Mouse (Mus musculus) midbrain, embryonic 11.5 days (tissue): ENCODE data around the gene Cldn18. TPM values are rescaled to one million over a fixed set of nuclear protein-coding genes. Genes with fewer than 3 reads are reported as not detected.

Experiments used
- ATAC-seq: fragments of 200-750 bp; cut with Nextera tagmentation; 2 replicates; pipeline ENCODE4 v1.8.0; 2017; ENCODE audit warnings: moderate TSS enrichment, moderate library complexity; ENCODE audit not compliant: low FRiP score
- DNase-seq: peaks from one replicate; pipeline ENCODE4 v3.0.0; 2015; ENCODE audit warnings: low spot score; ENCODE audit errors: missing footprints
- H3K27ac ChIP-seq: fragments of 300-500 bp; sonication (generic); 2 replicates; pipeline ENCODE4 v1.5.1; 2014; ENCODE audit warnings: low read depth, low read length
- H3K27me3 ChIP-seq: fragments of 300-500 bp; sonication (generic); 2 replicates; pipeline ENCODE4 v1.6.1; 2014; ENCODE audit warnings: mild to moderate bottlenecking, low read length, moderate library complexity, mixed read lengths; ENCODE audit not compliant: control insufficient read depth, insufficient read depth
- H3K36me3 ChIP-seq: fragments of 300-500 bp; sonication (generic); 2 replicates; pipeline ENCODE4 v1.6.1; 2014; ENCODE audit warnings: mild to moderate bottlenecking, low read length, moderate library complexity, mixed read lengths; ENCODE audit not compliant: control insufficient read depth, insufficient read depth
- H3K4me1 ChIP-seq: fragments of 300-500 bp; sonication (generic); 2 replicates; pipeline ENCODE4 v1.6.1; 2014; ENCODE audit warnings: low read length; ENCODE audit not compliant: control insufficient read depth, insufficient read depth
- H3K4me2 ChIP-seq: fragments of 300-500 bp; sonication (generic); 2 replicates; pipeline ENCODE4 v1.6.1; 2014; ENCODE audit warnings: mild to moderate bottlenecking, moderate library complexity
- H3K4me3 ChIP-seq: fragments of 300-500 bp; sonication (generic); 2 replicates; pipeline ENCODE4 v1.5.1; 2014; ENCODE audit warnings: low read depth, low read length
- H3K9ac ChIP-seq: fragments of 300-500 bp; sonication (generic); 2 replicates; pipeline ENCODE4 v1.6.1; 2014; ENCODE audit warnings: low read length
- H3K9me3 ChIP-seq: fragments of 300-500 bp; sonication (generic); 2 replicates; pipeline ENCODE4 v1.6.1; 2016; ENCODE audit warnings: low read length; ENCODE audit not compliant: control insufficient read depth
- WGBS: fragments of 180-500 bp; shearing (Covaris S2); extraction: QIAGEN DNeasy Blood & Tissue Kit; methylation state at CpG from one replicate; pipeline ENCODE4 v1.1.7; 2014; 5-methylcytosine and 5-hydroxymethylcytosine counted together
- polyA plus RNA-seq: library from polyadenylated mRNA; unstranded; fragments of >200 nt; fragmentation: Nextera tagmentation; extraction: Ambion mirVana; gene quantifications from 2 replicates; pipeline ENCODE4 v1.2.1, GENCODE M21; 2014

Gene Cldn18
- polyA plus RNA-seq, 1 experiment from 2014 or later = not detected

- no peak for ATAC-seq
- no peaks in the 10 kb centered on the region for H3K27me3 ChIP-seq
- no peaks in the 10 kb centered on the region for H3K4me1 ChIP-seq
- H3K9ac ChIP-seq = no peak overlapping the region
- H3K4me2 ChIP-seq = no peak overlapping the region
- H3K9me3 ChIP-seq = no peaks in the 10 kb centered on the region
- no peak for DNase-seq
- H3K36me3 ChIP-seq = no peaks in the 10 kb centered on the region
- 65% methylated on average over 7 of the region's 7 CpGs for WGBS
- no peak overlapping the region for H3K27ac ChIP-seq
- H3K4me3 ChIP-seq = no peak overlapping the region
Observed at GRCm38 (mm10) chr9:99694961-99695360, 22.1 kb downstream of the Cldn18 start.

- Histone ChIP-seq H3K4me2 (no peak overlapping the region), H3K4me3 (no peak overlapping the region), H3K27me3 (no peaks in the 10 kb centered on the region), H3K4me1 (no peaks in the 10 kb centered on the region), H3K27ac (no peak overlapping the region), H3K9ac (no peak overlapping the region), H3K36me3 (no peaks in the 10 kb centered on the region), H3K9me3 (no peaks in the 10 kb centered on the region)
- WGBS = 76% methylated on average over 7 of the region's 7 CpGs
- no peak for DNase-seq
- ATAC-seq = no peak
Observed at GRCm38 (mm10) chr9:99690386-99690785, 26.7 kb downstream of the Cldn18 start.

GRCm38 (mm10) chr9:99689796-99690195, 27.3 kb downstream of the Cldn18 start:
- Histone ChIP-seq H3K27me3 (no peaks in the 10 kb centered on the region), H3K36me3 (no peaks in the 10 kb centered on the region), H3K9me3 (no peaks in the 10 kb centered on the region), H3K4me1 (no peaks in the 10 kb centered on the region), H3K27ac (no peak overlapping the region), H3K4me3 (no peak overlapping the region), H3K9ac (no peak overlapping the region), H3K4me2 (no peak overlapping the region)
- ATAC-seq = no peak
- WGBS = 92% methylated on average over 5 of the region's 5 CpGs
- DNase-seq = no peak

DNA sequence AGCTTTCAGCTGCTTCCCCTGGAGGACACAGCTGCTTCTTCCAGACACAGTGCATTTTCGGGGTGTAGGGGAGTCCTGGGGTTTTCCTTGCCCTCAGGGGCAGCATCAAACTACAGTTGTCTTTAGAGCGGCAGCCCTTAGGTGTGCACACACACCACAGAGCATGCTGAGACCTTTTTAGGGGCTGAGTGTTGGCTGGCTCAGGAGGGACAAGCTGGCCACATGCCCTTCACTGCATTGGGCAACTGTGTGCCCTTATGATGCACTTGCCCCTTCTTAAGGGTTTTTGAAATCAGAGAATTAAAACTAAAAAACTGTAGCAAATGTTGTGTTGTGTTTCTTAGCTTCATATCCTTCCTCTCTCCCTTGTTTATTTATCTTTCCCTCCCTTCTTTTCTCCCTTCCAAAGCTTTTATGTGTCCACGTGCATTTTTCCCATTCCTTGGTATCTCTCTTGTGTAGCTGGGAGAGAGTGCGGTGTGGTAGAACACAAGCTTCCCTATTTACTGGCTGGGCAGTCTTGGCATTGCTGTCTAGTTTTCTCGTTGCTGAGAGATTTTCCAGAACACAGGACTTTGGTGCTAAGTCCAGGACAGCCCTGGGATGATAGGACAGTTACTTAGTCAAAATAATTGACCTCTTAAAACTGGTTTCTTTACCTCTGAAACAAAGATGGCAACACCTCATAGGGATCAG, 31.4 kb downstream of the Cldn18 start:
- no peak overlapping the region for H3K4me3 ChIP-seq
- no peaks in the 10 kb centered on the region for H3K9me3 ChIP-seq
- no peak overlapping the region for H3K27ac ChIP-seq
- 77% methylated on average over 5 of the region's 5 CpGs for WGBS
- ATAC-seq (no peak), DNase-seq (no peak)
- H3K27me3 ChIP-seq = no peaks in the 10 kb centered on the region
- no peak overlapping the region for H3K9ac ChIP-seq
- H3K36me3 ChIP-seq = no peaks in the 10 kb centered on the region
- H3K4me2 ChIP-seq = no peak overlapping the region
- H3K4me1 ChIP-seq = no peaks in the 10 kb centered on the region

DNA sequence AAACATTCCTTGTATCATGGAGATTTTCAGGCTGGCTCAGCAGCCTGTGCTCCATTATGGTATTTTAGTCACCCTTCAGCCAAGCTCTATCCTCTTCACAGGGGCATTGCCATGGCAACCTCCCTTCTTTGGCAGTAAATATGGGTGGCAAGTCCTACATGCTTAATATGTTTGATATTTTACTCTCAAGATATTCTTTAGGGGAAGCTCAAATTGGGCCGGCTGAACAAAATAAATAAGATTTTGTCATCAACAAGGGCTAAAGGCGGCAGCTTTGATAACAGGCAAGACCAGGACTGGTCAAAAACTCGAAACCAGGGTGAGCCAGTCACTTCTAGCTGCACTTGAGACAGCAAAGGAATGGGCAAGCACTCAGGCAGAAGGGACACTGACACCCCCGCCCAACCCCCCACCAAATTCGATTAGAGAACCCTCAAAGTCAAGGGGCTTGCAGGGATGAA, 32.0 kb downstream of the Cldn18 start:
- Histone ChIP-seq H3K27ac (no peak overlapping the region), H3K4me2 (no peak overlapping the region), H3K27me3 (no peaks in the 10 kb centered on the region), H3K9me3 (no peaks in the 10 kb centered on the region), H3K36me3 (no peaks in the 10 kb centered on the region), H3K9ac (no peak overlapping the region), H3K4me1 (no peaks in the 10 kb centered on the region), H3K4me3 (no peak overlapping the region)
- 68% methylated on average over 5 of the region's 5 CpGs for WGBS
- DNase-seq = no peak
- no peak for ATAC-seq

GRCm38 (mm10) chr9:99681980-99682570, 35.0 kb downstream of the Cldn18 start:
- no peak overlapping the region for H3K4me3 ChIP-seq
- H3K27me3 ChIP-seq = no peaks in the 10 kb centered on the region
- H3K27ac ChIP-seq = no peak overlapping the region
- no peaks in the 10 kb centered on the region for H3K4me1 ChIP-seq
- no peak overlapping the region for H3K4me2 ChIP-seq
- no peak for DNase-seq
- no peak for ATAC-seq
- H3K9me3 ChIP-seq = no peaks in the 10 kb centered on the region
- no peaks in the 10 kb centered on the region for H3K36me3 ChIP-seq
- H3K9ac ChIP-seq = no peak overlapping the region
- WGBS = 91% methylated on average over 21 of the region's 21 CpGs

DNA sequence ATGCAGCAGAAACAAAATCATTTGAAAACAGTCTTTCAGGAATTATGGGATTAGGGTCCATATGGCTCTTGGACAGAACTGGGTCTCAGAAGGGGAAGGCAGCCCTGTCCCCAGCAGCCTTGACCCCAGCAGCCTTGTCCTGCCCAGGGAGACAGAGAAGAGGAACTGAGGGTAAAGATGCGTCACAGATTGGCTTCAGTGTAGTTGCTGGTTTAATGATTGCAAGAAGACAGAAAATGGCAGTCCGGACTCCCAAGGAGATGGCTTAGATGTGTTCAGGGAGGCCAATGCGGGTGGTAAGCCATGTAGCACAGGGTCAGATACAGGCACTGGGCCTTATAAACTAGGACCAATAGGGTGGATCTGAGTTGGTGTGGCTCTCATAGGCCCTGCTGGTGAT, 41.4 kb downstream of the Cldn18 start:
- H3K9me3 ChIP-seq = no peaks in the 10 kb centered on the region
- no peak overlapping the region for H3K27ac ChIP-seq
- no peak for DNase-seq
- H3K4me1 ChIP-seq = no peaks in the 10 kb centered on the region
- H3K27me3 ChIP-seq = no peaks in the 10 kb centered on the region
- no peak overlapping the region for H3K9ac ChIP-seq
- no peaks in the 10 kb centered on the region; the same call in 1 of the 2 replicates for H3K36me3 ChIP-seq
- H3K4me2 ChIP-seq = no peak overlapping the region
- no peak for ATAC-seq
- H3K4me3 ChIP-seq = no peak overlapping the region
- 88% methylated on average over 3 of the region's 3 CpGs for WGBS

GRCm38 (mm10) chr9:99671603-99672002, 45.5 kb downstream of the Cldn18 start:
- no peak overlapping the region for H3K4me3 ChIP-seq
- H3K36me3 ChIP-seq = peaks cover 20% of the 10 kb centered on the region
- no peak overlapping the region for H3K9ac ChIP-seq
- no peak overlapping the region for H3K4me2 ChIP-seq
- no peaks in the 10 kb centered on the region for H3K4me1 ChIP-seq
- H3K27me3 ChIP-seq = no peaks in the 10 kb centered on the region
- ATAC-seq (no peak), DNase-seq (no peak)
- no peak overlapping the region for H3K27ac ChIP-seq
- no peaks in the 10 kb centered on the region for H3K9me3 ChIP-seq
- 50% methylated on average over 2 of the region's 2 CpGs for WGBS

- H3K27me3 ChIP-seq = no peaks in the 10 kb centered on the region
- WGBS = 71% methylated on average over 8 of the region's 8 CpGs
- DNase-seq (no peak), ATAC-seq (no peak)
- no peaks in the 10 kb centered on the region for H3K4me1 ChIP-seq
- no peak overlapping the region for H3K9ac ChIP-seq
- no peak overlapping the region for H3K4me2 ChIP-seq
- no peaks in the 10 kb centered on the region for H3K9me3 ChIP-seq
- H3K27ac ChIP-seq = no peak overlapping the region
- H3K4me3 ChIP-seq = no peak overlapping the region
- H3K36me3 ChIP-seq = peaks cover 23% of the 10 kb centered on the region
Observed at GRCm38 (mm10) chr9:99667596-99667995, 49.5 kb downstream of the Cldn18 start.
